Mouse (Mus musculus) MEL (cell line): ENCODE data around the gene Ganab.

ENCODE experiments used
- CTCF ChIP-seq, 3 experiments: IDR thresholded peaks in 2 of 3; conservative IDR thresholded peaks in 1 of 3; 2 replicates each; pipeline ENCODE4 v1.5.1; 2011 to 2012; ENCODE audit warnings: low read length in 3 of 3, low read depth in 2 of 3, mild to moderate bottlenecking in 2 of 3, improper control_type of control experiment in 1 of 3, inconsistent platforms in 1 of 3, mixed read lengths in 1 of 3, moderate library complexity in 1 of 3; ENCODE audit not compliant: control insufficient read depth in 1 of 3, insufficient read depth in 1 of 3, poor library complexity in 1 of 3, severe bottlenecking in 1 of 3
- EP300 ChIP-seq, 2 experiments: IDR thresholded peaks; 2 replicates each; pipeline ENCODE4 v1.6.1; 2011; ENCODE audit warnings: improper control_type of control experiment in 2 of 2, low read length in 2 of 2, low read depth in 1 of 2, mild to moderate bottlenecking in 1 of 2
- ETS1 ChIP-seq: IDR thresholded peaks from 2 replicates; pipeline ENCODE4 v1.6.1; 2012; ENCODE audit warnings: low read depth, mild to moderate bottlenecking, inconsistent platforms, low read length, improper control_type of control experiment, moderate library complexity
- GABPA ChIP-seq: IDR thresholded peaks from 2 replicates; pipeline ENCODE4 v1.6.1; 2012; ENCODE audit warnings: low read depth, mild to moderate bottlenecking, inconsistent platforms, low read length, improper control_type of control experiment, moderate library complexity
- GATA1 ChIP-seq: IDR thresholded peaks from 2 replicates; pipeline ENCODE4 v1.6.1; 2011; ENCODE audit warnings: low read depth, low read length, improper control_type of control experiment
- HCFC1 ChIP-seq: IDR thresholded peaks from 2 replicates; pipeline ENCODE4 v1.6.1; 2012; ENCODE audit warnings: low read depth, mild to moderate bottlenecking, inconsistent platforms, low read length, improper control_type of control experiment, moderate library complexity
- KAT2A ChIP-seq: conservative IDR thresholded peaks from 2 replicates; pipeline ENCODE4 v1.6.1; 2012; ENCODE audit warnings: low read depth, low read length, improper control_type of control experiment, inconsistent platforms
- MAX ChIP-seq: IDR thresholded peaks from 2 replicates; pipeline ENCODE4 v1.6.1; 2011; ENCODE audit warnings: low read length, improper control_type of control experiment
- NRF1 ChIP-seq: IDR thresholded peaks from 2 replicates; pipeline ENCODE4 v1.6.1; 2014; ENCODE audit warnings: low read depth, mild to moderate bottlenecking, inconsistent platforms, low read length, improper control_type of control experiment, moderate library complexity; ENCODE audit not compliant: poor library complexity, insufficient read depth, severe bottlenecking
- POLR2A ChIP-seq, 2 experiments: IDR thresholded peaks; 2 replicates each; pipeline ENCODE4 v1.6.1; 2011 to 2012; ENCODE audit warnings: low read length in 2 of 2, mild to moderate bottlenecking in 2 of 2, control low read depth in 1 of 2, improper control_type of control experiment in 1 of 2, low read depth in 1 of 2, moderate library complexity in 1 of 2; ENCODE audit not compliant: control insufficient read depth in 1 of 2, insufficient read depth in 1 of 2, poor library complexity in 1 of 2
- POLR2AphosphoS2 ChIP-seq: IDR thresholded peaks from 2 replicates; pipeline ENCODE4 v1.6.1; 2011; ENCODE audit warnings: low read length, improper control_type of control experiment
- TCF12 ChIP-seq: IDR thresholded peaks from 2 replicates; pipeline ENCODE4 v1.6.1; 2014; ENCODE audit warnings: low read depth, mild to moderate bottlenecking, inconsistent platforms, low read length, improper control_type of control experiment, moderate library complexity

DNA sequence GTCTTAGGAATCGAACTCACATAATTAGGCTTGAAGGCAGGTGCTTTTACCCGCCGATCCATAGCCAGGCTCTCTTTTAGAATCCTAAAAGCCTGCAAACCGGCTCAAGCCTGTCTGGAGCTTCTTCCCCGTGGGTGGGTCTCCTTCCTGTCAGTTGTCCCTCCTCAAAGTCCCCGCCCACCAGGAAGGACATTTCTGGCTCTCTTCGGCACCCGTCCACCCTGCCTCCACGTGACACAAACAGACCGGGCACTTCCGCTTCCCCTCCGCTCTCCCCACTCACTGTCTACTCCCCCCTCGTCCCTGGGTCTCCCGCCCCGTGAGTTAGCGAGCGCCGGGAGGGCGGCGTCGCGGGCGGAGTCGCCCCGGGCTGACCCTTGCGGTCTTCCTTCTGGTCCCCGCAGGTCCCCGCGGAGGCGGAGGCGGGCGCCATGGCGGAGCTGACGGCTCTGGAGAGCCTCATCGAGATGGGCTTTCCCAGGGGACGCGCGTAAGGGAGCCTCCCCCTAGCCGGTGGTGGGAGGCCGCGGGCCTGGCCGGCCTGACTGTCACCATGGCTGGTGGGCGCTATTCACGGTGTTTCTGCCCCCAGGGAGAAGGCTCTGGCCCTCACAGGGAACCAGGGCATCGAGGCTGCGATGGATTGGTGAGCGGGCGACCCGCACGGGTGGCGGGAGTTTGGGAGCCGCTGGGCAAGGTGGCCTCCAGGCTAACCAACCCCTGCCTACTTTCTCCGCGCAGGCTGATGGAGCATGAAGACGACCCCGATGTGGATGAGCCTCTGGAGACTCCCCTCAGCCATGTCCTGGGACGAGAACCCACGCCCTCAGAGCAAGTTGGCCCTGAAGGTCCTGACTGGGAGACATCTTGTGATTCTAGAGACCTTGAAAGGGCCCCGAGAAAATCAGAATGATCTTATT lies 26.3 kb upstream of the Ganab start, which contains the start of gene Ubxn1:
- TF ChIP-seq POLR2A (IDR thresholded peaks at IDR 0.05; ENCODE audit: control insufficient read depth in 1 of 2, insufficient read depth in 1 of 2, low read depth in 1 of 2, low read length in 2 of 2, poor library complexity in 1 of 2) (peak; percentile 67 to 89; a peak in 3 of 4 replicates), KAT2A (peak; percentile 87), CTCF (IDR thresholded peaks at IDR 0.05 in 2 of 3, conservative IDR thresholded peaks at IDR 0.05 in 1 of 3; ENCODE audit: control insufficient read depth in 1 of 3, insufficient read depth in 1 of 3, low read depth in 2 of 3, low read length in 3 of 3, poor library complexity in 1 of 3, severe bottlenecking in 1 of 3) (no peak), TCF12 (peak; percentile 67), GABPA (no peak), MAX (peak; percentile 99), GATA1 (no peak), EP300 (IDR thresholded peaks at IDR 0.05; ENCODE audit: low read depth in 1 of 2, low read length in 2 of 2) (peak in 1 of 2 experiments; percentile 59; a peak in 2 of 4 replicates), NRF1 (0 out of 2 replicates have a peak, but pooled peaks have one; percentile 37), HCFC1 (peak; percentile 99), ETS1 (peak; percentile 63; the same call in 1 of the 2 replicates), POLR2AphosphoS2 (peak; percentile 65; the same call in 1 of the 2 replicates)
